Mouse (Mus musculus) olfactory bulb, adult 2 months (tissue): ENCODE data around the gene Mgat4a.

Experiments used
- CTCF ChIP-seq: fragments of 200-500 bp; IDR thresholded peaks from 2 replicates; pipeline ENCODE4 v1.5.1; 2012; ENCODE audit warnings: low read depth, mild to moderate bottlenecking, low read length, moderate library complexity; ENCODE audit not compliant: insufficient read depth
- POLR2A ChIP-seq: fragments of 200-500 bp; IDR thresholded peaks from 2 replicates; pipeline ENCODE4 v1.6.1; 2012; ENCODE audit warnings: mild to moderate bottlenecking, low read depth, low read length, moderate library complexity; ENCODE audit not compliant: insufficient read depth

- TF ChIP-seq POLR2A, result no peak
- TF ChIP-seq CTCF, result no peak
Observed at GRCm38 (mm10) chr1:37399734-37400133, 141.1 kb downstream of the Mgat4a start.
